Comparison of ENCODE assay signal across 30 mouse cellular contexts in genomic region chr6:94733878-94734277, GRCm38 (mm10). TPM values are rescaled to one million over a fixed set of nuclear protein-coding genes. Genes with fewer than 3 reads are reported as not detected.
A peak's percentile ranks its signal among the peaks of the same experiment; 100 is the strongest.
DNase-seq lines count a peak whose midpoint lies in the region; ATAC-seq and TF ChIP-seq lines count a peak whose summit lies in the region.
"Had no signal": no experiment of that assay in that cellular context is flagged by ENCODE, and none has a peak within 500 bp of the region (broad histone marks: within the 10 kb centered on the region; RNA-seq: fewer than 3 reads in every experiment).

No protein-coding gene starts in this region.

- WGBS in embryonic facial prominence, embryonic 14.5 days = 51% methylated on average over 5 of the region's 5 CpGs
- WGBS in large intestine, adult 2 months = 17% methylated on average over 5 of the region's 5 CpGs
- 48% methylated on average over 5 of the region's 5 CpGs for WGBS in stomach, postnatal 0 days
- WGBS in lung, adult 2 months = 65% methylated on average over 5 of the region's 5 CpGs
- 87% methylated on average over 5 of the region's 5 CpGs for WGBS in hindbrain, embryonic 11.5 days

- H3K36me3 ChIP-seq in embryonic facial prominence, embryonic 14.5 days (ENCODE audit: control insufficient read depth, insufficient read depth, low read length) = no peaks in the 10 kb centered on the region
- no peaks in the 10 kb centered on the region for H3K36me3 ChIP-seq in stomach, postnatal 0 days (ENCODE audit: control insufficient read depth, insufficient read depth, low read length)
- no peaks in the 10 kb centered on the region for H3K36me3 ChIP-seq in hindbrain, embryonic 11.5 days (ENCODE audit: control insufficient read depth, insufficient read depth, low read length)
- H3K36me3 ChIP-seq: G1E; heart, embryonic 12.5 days; hindbrain, embryonic 15.5 days; kidney, embryonic 15.5 days; liver, embryonic 12.5 days; midbrain, embryonic 13.5 days; stomach, embryonic 15.5 days had no signal

- no peak overlapping the region for H3K4me2 ChIP-seq in embryonic facial prominence, embryonic 14.5 days (ENCODE audit: low read depth, low read length)
- no peak overlapping the region for H3K4me2 ChIP-seq in stomach, postnatal 0 days (replicated peaks; ENCODE audit: low read depth)
- H3K4me2 ChIP-seq in hindbrain, embryonic 11.5 days (replicated peaks; ENCODE audit: low read depth, low read length) = no peak overlapping the region
- H3K4me2 ChIP-seq: forebrain, embryonic 13.5 days; heart, embryonic 12.5 days; hindbrain, embryonic 15.5 days; kidney, embryonic 15.5 days; liver, embryonic 12.5 days; midbrain, embryonic 13.5 days; stomach, embryonic 15.5 days had no signal

- TF ChIP-seq EP300 in stomach, postnatal 0 days (optimal IDR thresholded peaks at IDR 0.05) = no peak

- no peak overlapping the region for H3K4me3 ChIP-seq in embryonic facial prominence, embryonic 14.5 days (ENCODE audit: low read depth, low read length)
- no peak overlapping the region for H3K4me3 ChIP-seq in stomach, postnatal 0 days (ENCODE audit: low read depth, low read length)
- H3K4me3 ChIP-seq in lung, adult 2 months (replicated peaks; ENCODE audit: extremely low read depth, low read depth, low read length) = no peak overlapping the region
- no peak overlapping the region for H3K4me3 ChIP-seq in hindbrain, embryonic 11.5 days (ENCODE audit: low read depth, low read length)
- H3K4me3 ChIP-seq: forebrain, embryonic 13.5 days; gastrocnemius, adult 2 months; heart, adult 2 months; heart, embryonic 12.5 days; hindbrain, embryonic 15.5 days; kidney, embryonic 15.5 days; liver, embryonic 12.5 days; megakaryocyte, embryonic 14.5 days; midbrain, embryonic 13.5 days; stomach, embryonic 15.5 days had no signal

- no peak overlapping the region for H3K27ac ChIP-seq in embryonic facial prominence, embryonic 14.5 days (replicated peaks; ENCODE audit: low read depth, low read length)
- H3K27ac ChIP-seq in stomach, postnatal 0 days (replicated peaks) = no peak overlapping the region
- no peak overlapping the region for H3K27ac ChIP-seq in hindbrain, embryonic 11.5 days (ENCODE audit: low read depth, low read length)
- H3K27ac ChIP-seq: forebrain, embryonic 13.5 days; gastrocnemius, adult 2 months; heart, adult 2 months; hindbrain, embryonic 15.5 days; kidney, embryonic 15.5 days; liver, embryonic 12.5 days; midbrain, embryonic 13.5 days; stomach, embryonic 15.5 days had no signal

- H3K4me1 ChIP-seq in embryonic facial prominence, embryonic 14.5 days (ENCODE audit: control insufficient read depth, insufficient read depth, low read length) = peaks cover 3% of the 10 kb centered on the region; the same call in 1 of the 2 replicates
- no peaks in the 10 kb centered on the region for H3K4me1 ChIP-seq in stomach, postnatal 0 days (replicated peaks; ENCODE audit: control insufficient read depth, insufficient read depth)
- H3K4me1 ChIP-seq in lung, adult 2 months (ENCODE audit: control insufficient read depth, insufficient read depth, low read length) = no peaks in the 10 kb centered on the region
- H3K4me1 ChIP-seq in hindbrain, embryonic 11.5 days (replicated peaks; ENCODE audit: control insufficient read depth, insufficient read depth, low read length) = no peaks in the 10 kb centered on the region
- H3K4me1 ChIP-seq: hindbrain, embryonic 15.5 days; megakaryocyte, embryonic 14.5 days had no signal

- TF ChIP-seq POLR2A in lung, adult 2 months (IDR thresholded peaks at IDR 0.05; ENCODE audit: borderline replicate concordance, extremely low read depth, low read depth, low read length) = no peak

- DNase-seq in embryonic facial prominence, embryonic 14.5 days (ENCODE audit: low spot score) = peak; percentile 51
- DNase-seq in large intestine, adult 2 months (ENCODE audit: low read depth, low spot score) = peak; percentile 65
- peak; percentile 21 for DNase-seq in stomach, postnatal 0 days (ENCODE audit: low spot score)
- DNase-seq in thymus, postnatal 14 days = peak; percentile 76
- no peak for DNase-seq in lung, adult 2 months
- no peak for DNase-seq in hindbrain, embryonic 11.5 days (ENCODE audit: low spot score)
- DNase-seq: adrenal gland, postnatal 25 days; B cell, adult 2 months; cerebellum, adult 11-12 months; cerebellum, postnatal 10 days; gastrocnemius, adult 2 months; heart, adult 2 months; kidney, adult 18-20 months; kidney, postnatal 36 days; left cerebral cortex, postnatal 4 days; liver, postnatal 0 days; lung, postnatal 4 days; right cerebral cortex, postnatal 14 days had no signal

- no peaks in the 10 kb centered on the region for H3K9me3 ChIP-seq in embryonic facial prominence, embryonic 14.5 days (ENCODE audit: control insufficient read depth, low read length)
- H3K9me3 ChIP-seq in stomach, postnatal 0 days (ENCODE audit: control insufficient read depth, low read length) = no peaks in the 10 kb centered on the region
- H3K9me3 ChIP-seq in hindbrain, embryonic 11.5 days (ENCODE audit: control insufficient read depth, low read length) = no peaks in the 10 kb centered on the region
- H3K9me3 ChIP-seq: forebrain, embryonic 13.5 days; G1E; heart, embryonic 12.5 days; hindbrain, embryonic 15.5 days; kidney, embryonic 15.5 days; liver, embryonic 12.5 days; megakaryocyte, embryonic 14.5 days; midbrain, embryonic 13.5 days; stomach, embryonic 15.5 days had no signal

- peak; percentile 67; the same call in 1 of the 2 replicates for ATAC-seq in embryonic facial prominence, embryonic 14.5 days (ENCODE audit: low read depth)
- no peak for ATAC-seq in stomach, postnatal 0 days (ENCODE audit: low FRiP score, low TSS enrichment)
- ATAC-seq in activated CD4-positive, CD25-positive, alpha-beta regulatory T cell, adult 4 months = no peak
- ATAC-seq in hindbrain, embryonic 11.5 days (ENCODE audit: low FRiP score) = no peak
- ATAC-seq: forebrain, embryonic 13.5 days; liver, embryonic 12.5 days; liver, postnatal 0 days; lung, postnatal 0 days; midbrain, embryonic 13.5 days; Patski had no signal

- H3K27me3 ChIP-seq in embryonic facial prominence, embryonic 14.5 days (replicated peaks; ENCODE audit: control insufficient read depth, insufficient read depth, low read length) = no peaks in the 10 kb centered on the region
- no peaks in the 10 kb centered on the region for H3K27me3 ChIP-seq in stomach, postnatal 0 days (ENCODE audit: control insufficient read depth, insufficient read depth, low read length)
- H3K27me3 ChIP-seq in hindbrain, embryonic 11.5 days (ENCODE audit: control insufficient read depth, insufficient read depth, low read length) = no peaks in the 10 kb centered on the region
- H3K27me3 ChIP-seq: forebrain, embryonic 13.5 days; heart, embryonic 12.5 days; hindbrain, embryonic 15.5 days; kidney, embryonic 15.5 days; midbrain, embryonic 13.5 days; Patski; stomach, embryonic 15.5 days had no signal

- no peak overlapping the region for H3K9ac ChIP-seq in embryonic facial prominence, embryonic 14.5 days (ENCODE audit: low read depth, low read length)
- no peak overlapping the region for H3K9ac ChIP-seq in stomach, postnatal 0 days (ENCODE audit: low read length)
- no peak overlapping the region for H3K9ac ChIP-seq in hindbrain, embryonic 11.5 days (ENCODE audit: low read depth, low read length)
- H3K9ac ChIP-seq: forebrain, embryonic 13.5 days; heart, embryonic 12.5 days; hindbrain, embryonic 15.5 days; kidney, embryonic 15.5 days; liver, embryonic 12.5 days; liver, postnatal 0 days; midbrain, embryonic 13.5 days; stomach, embryonic 15.5 days had no signal

- no peak for TF ChIP-seq CTCF in stomach, postnatal 0 days (IDR thresholded peaks at IDR 0.05; ENCODE audit: low read depth)
- TF ChIP-seq CTCF in lung, adult 2 months (IDR thresholded peaks at IDR 0.05; ENCODE audit: insufficient read depth, low read length) = no peak

RNA-seq across cellular contexts. Expression of gene Lrig1, which starts 33.9 kb away (rescaled TPM):
- polyA plus RNA-seq in embryonic facial prominence, embryonic 14.5 days (2014; fragmentation: Nextera tagmentation; extraction: Ambion mirVana) = 32.6 and 38.4 TPM in 2 replicates
- polyA plus RNA-seq in large intestine, adult 2 months (2012; rRNA removed) = 35.5 and 44.5 TPM in 2 replicates
- polyA plus RNA-seq in stomach, postnatal 0 days (2015; fragmentation: Nextera tagmentation; extraction: Ambion mirVana) = 15.2 and 19.6 TPM in 2 replicates
- polyA plus RNA-seq in lung, adult 2 months (2012; rRNA removed) = 18.7 and 22.9 TPM in 2 replicates
- polyA plus RNA-seq in activated CD4-positive, CD25-positive, alpha-beta regulatory T cell, adult 4 months (2017; shearing (Covaris generic)) = 10 to 100 TPM; 16.2 to 31.1 TPM
- polyA plus RNA-seq in hindbrain, embryonic 11.5 days (2014; fragmentation: Nextera tagmentation; extraction: Ambion mirVana) = 18.0 and 20.2 TPM in 2 replicates

Comparison
In these comparisons a context has a peak if more than half of its experiments do, and no peak if none do; other contexts are left out.
1. DNase-seq: peak in embryonic facial prominence, embryonic 14.5 days (single experiment), large intestine, adult 2 months (single experiment), stomach, postnatal 0 days (single experiment) and thymus, postnatal 14 days (single experiment); none in lung, adult 2 months (single experiment) and hindbrain, embryonic 11.5 days (single experiment).